Mouse (Mus musculus) heart, adult 2 months (tissue): Measurements from ENCODE around the gene Car8. TPM values are rescaled to one million over a fixed set of nuclear protein-coding genes. Genes with fewer than 3 reads are reported as not detected.

ENCODE experiments used
- DNase-seq, 2 experiments: peaks; one replicate each; pipeline ENCODE4 v3.0.0; 2021
- H3K27ac ChIP-seq: fragments of 200-600 bp; 2 replicates; pipeline ENCODE4 v1.8.1; 2022
- H3K27me3 ChIP-seq: fragments of 200-500 bp; 2 replicates; pipeline ENCODE4 v1.6.1; 2012; ENCODE audit warnings: mild to moderate bottlenecking, low read length, inconsistent platforms, mixed read lengths; ENCODE audit not compliant: control insufficient read depth, insufficient read depth
- H3K36me3 ChIP-seq: fragments of 200-500 bp; 2 replicates; pipeline ENCODE4 v1.6.1; 2012; ENCODE audit warnings: low read length, inconsistent platforms; ENCODE audit not compliant: control insufficient read depth, insufficient read depth
- H3K4me1 ChIP-seq: fragments of 200-500 bp; 2 replicates; pipeline ENCODE4 v1.6.1; 2011; ENCODE audit warnings: low read length; ENCODE audit not compliant: control insufficient read depth, insufficient read depth
- H3K4me3 ChIP-seq: fragments of 200-600 bp; 2 replicates; pipeline ENCODE4 v1.8.1; 2022
- H3K79me2 ChIP-seq: fragments of 200-500 bp; replicated peaks from 2 replicates; pipeline ENCODE4 v1.6.1; 2012; ENCODE audit warnings: mild to moderate bottlenecking, inconsistent platforms, low read length, moderate library complexity, mixed read lengths; ENCODE audit not compliant: control insufficient read depth, insufficient read depth
- H3K9ac ChIP-seq: fragments of 200-500 bp; 2 replicates; pipeline ENCODE4 v1.6.1; 2012; ENCODE audit warnings: low read depth, mild to moderate bottlenecking, control low read depth, inconsistent platforms, low read length, mixed read lengths
- CTCF ChIP-seq: fragments of 200-600 bp; IDR thresholded peaks from 2 replicates; pipeline ENCODE4 v1.8.1; 2022; ENCODE audit warnings: antibody characterized with exemption, mild to moderate bottlenecking, moderate library complexity
- EP300 ChIP-seq: fragments of 200-500 bp; IDR thresholded peaks from 2 replicates; pipeline ENCODE4 v1.6.1; 2011; ENCODE audit warnings: low read depth, low read length, control low read depth; ENCODE audit not compliant: insufficient read depth
- POLR2A ChIP-seq: fragments of 200-500 bp; IDR thresholded peaks from 2 replicates; pipeline ENCODE4 v1.6.1; 2011; ENCODE audit warnings: mild to moderate bottlenecking, low read depth, low read length, control low read depth; ENCODE audit not compliant: insufficient read depth
- WGBS: fragments of 180-500 bp; shearing (Covaris S2); methylation state at CpG from one replicate; pipeline ENCODE4 v1.1.7; 2018; 5-methylcytosine and 5-hydroxymethylcytosine counted together
- intact Hi-C: fragments of 180-260 bp; cut with DNase I; formaldehyde crosslinking; loops from one replicate; pipeline ENCODE4 v1.15.1; 2025
- polyA plus RNA-seq: library from polyadenylated mRNA; depleted of rRNA; stranded (reverse); fragments of >200 nt; gene quantifications from 2 replicates; pipeline ENCODE4 v1.2.3, GENCODE M21; 2012
- total RNA-seq, 2 experiments: library from RNA; stranded (reverse); gene quantifications; 2 replicates each; pipeline ENCODE4 v1.2.3; 2021

The Car8 gene
- total and polyA plus RNA-seq, 3 experiments: 3.3 to 12.1 (median 9.4) TPM

DNA sequence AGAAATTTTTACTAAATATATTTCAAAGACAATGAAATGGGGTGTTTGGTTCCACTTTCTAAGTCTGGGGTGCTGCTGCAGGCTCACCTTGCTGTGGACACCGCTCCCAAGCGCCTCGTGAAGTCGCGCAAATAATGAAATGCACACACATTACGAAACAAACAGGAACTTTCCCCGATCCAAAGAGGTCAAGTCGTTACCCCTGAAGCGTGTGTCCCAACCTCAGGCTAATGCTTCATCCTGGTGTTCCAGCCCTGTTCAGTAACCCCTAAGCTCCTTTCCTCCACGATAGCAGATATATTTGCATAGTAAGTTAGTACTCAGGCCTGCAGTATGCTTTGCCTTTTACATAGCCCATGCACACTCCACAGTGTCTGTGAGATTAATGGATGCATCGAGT, 858 bp upstream of the Car8 start:
- intact Hi-C loops: loop anchor here (5.0 kb wide), 2 partner anchors 37 to 52 kb away; no protein-coding TSS in a partner anchor
- Histone ChIP-seq H3K79me2 (no peaks in the 10 kb centered on the region), H3K27me3 (no peaks in the 10 kb centered on the region), H3K4me3 (no peak overlapping the region), H3K9ac (no peak overlapping the region), H3K4me1 (no peaks in the 10 kb centered on the region), H3K27ac (no peak overlapping the region), H3K36me3 (no peaks in the 10 kb centered on the region)
- TF ChIP-seq EP300 (no peak), POLR2A (no peak), CTCF (no peak)
- DNase-seq: no peak
- 88% methylated on average over 11 of the region's 11 CpGs for WGBS

DNA sequence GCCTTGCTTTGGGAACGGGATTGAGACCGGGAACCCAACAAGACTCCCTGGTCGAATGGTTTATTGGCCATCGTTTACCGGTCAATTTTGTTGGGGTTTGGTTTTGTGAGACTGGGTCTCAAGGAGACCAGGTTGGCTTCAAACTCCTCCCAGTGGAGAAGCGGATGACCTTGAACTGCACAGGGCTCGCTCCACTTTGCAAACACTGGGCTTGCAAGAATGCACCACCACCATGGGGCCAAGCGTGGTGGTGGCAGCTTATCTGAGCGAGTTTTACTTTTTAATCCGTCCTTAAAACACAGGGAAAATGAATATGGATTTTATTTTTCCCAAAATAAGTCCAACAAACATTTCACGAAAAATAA, 447 bp upstream of the Car8 start:
- TF ChIP-seq POLR2A (no peak), EP300 (no peak), CTCF (no peak)
- peak overlapping the region; percentile 76 for H3K27ac ChIP-seq
- intact Hi-C loops: loop anchor here (5.0 kb wide), 2 partner anchors 37 to 52 kb away; no protein-coding TSS in a partner anchor
- no peaks in the 10 kb centered on the region for H3K36me3 ChIP-seq
- H3K27me3 ChIP-seq: no peaks in the 10 kb centered on the region
- H3K9ac ChIP-seq: 0 out of 2 replicates have a peak overlapping the region, but pooled peaks have one; percentile 82
- DNase-seq: no peak
- H3K4me3 ChIP-seq: peak overlapping the region; percentile 66
- no peaks in the 10 kb centered on the region for H3K79me2 ChIP-seq
- 35% methylated on average over 11 of the region's 11 CpGs for WGBS
- no peaks in the 10 kb centered on the region; the same call in 1 of the 2 replicates for H3K4me1 ChIP-seq

- Histone ChIP-seq H3K27ac (peak overlapping the region; percentile 57), H3K4me1 (peaks cover 12% of the 10 kb centered on the region), H3K9ac (no peak overlapping the region), H3K79me2 (no peaks in the 10 kb centered on the region), H3K27me3 (no peaks in the 10 kb centered on the region), H3K36me3 (peaks cover 21% of the 10 kb centered on the region), H3K4me3 (no peak overlapping the region)
- intact Hi-C loops: no loop called here
- DNase-seq: peak in 1 of 2 experiments; percentile 45
- TF ChIP-seq EP300 (peak; percentile 78; the same call in 1 of the 2 replicates), POLR2A (peak; percentile 49), CTCF (no peak)
- 24% methylated on average over 12 of the region's 12 CpGs for WGBS
Observed at GRCm38 (mm10) chr4:8232393-8233111, 6.3 kb downstream of the Car8 start.

DNA sequence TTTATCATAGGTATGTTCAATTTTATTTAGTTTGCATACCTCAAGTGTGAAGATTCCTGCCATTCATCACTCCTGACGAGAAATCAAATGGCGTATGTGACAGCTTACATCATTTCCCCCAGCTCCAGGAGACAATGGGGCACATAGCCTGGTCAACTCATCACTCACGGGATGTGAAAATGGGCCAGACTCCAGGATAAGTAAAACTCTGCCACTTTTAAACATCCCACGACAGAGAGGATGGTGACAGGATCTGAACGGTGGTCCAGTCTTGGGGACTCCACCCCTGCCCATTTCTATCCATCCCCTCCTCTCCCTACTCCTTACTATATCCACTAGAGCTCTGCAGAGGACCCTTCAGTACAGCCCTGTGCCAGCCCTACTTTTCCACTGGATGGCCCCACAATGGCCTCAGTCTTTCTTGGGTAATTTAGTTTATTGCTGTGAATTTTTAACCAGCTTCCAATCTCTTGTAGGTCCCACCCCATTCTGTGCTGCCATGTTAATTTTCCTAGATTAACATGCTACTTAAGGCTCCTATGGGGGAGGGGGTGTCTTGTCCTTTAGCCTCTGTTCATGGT, 7.5 kb downstream of the Car8 start:
- intact Hi-C loops: no loop called here
- TF ChIP-seq EP300 (no peak), POLR2A (no peak), CTCF (no peak)
- H3K27me3 ChIP-seq: no peaks in the 10 kb centered on the region
- H3K27ac ChIP-seq: peak overlapping the region; percentile 57
- peaks cover 25% of the 10 kb centered on the region for H3K36me3 ChIP-seq
- peaks cover 12% of the 10 kb centered on the region for H3K4me1 ChIP-seq
- WGBS: 45% methylated on average over 5 of the region's 5 CpGs
- no peak for DNase-seq
- H3K79me2 ChIP-seq: no peaks in the 10 kb centered on the region
- no peak overlapping the region for H3K9ac ChIP-seq
- no peak overlapping the region for H3K4me3 ChIP-seq

DNA sequence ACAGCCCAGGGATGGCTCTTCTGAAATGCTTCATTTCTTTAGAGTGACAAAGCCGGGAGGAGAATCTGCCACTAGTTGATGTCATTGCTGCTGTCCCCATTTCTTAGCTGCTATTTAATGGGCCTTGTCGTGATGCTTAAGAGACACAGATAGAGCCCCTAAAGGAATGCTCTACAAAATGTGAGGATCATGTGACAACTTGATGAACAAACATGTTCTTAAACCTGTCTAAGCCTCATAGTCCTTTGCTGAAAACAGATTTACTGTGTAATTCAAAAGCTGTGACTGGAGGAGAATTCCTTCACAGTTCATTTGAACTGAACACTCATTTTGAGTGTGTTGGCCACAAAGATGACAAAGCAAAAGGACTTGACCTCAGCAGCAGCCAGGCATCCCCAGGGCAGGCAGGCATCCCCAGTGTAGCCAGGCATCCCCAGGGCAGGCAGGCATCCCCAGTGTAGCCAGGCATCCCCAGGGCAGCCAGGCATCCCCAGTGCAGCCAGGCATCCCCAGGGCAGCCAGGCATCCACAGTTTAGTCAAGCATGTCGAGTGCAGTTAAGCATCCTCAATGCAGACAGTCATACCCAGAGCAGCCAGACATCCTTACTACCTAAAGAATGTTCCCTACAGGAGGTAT, 9.1 kb downstream of the Car8 start:
- intact Hi-C loops: no loop called here
- no peak for TF ChIP-seq POLR2A
- no peak for TF ChIP-seq CTCF
- TF ChIP-seq EP300: no peak
- 71% methylated on average over 3 of the region's 3 CpGs for WGBS

GRCm38 (mm10) chr4:8218941-8219340, 19.9 kb downstream of the Car8 start:
- no peak overlapping the region for H3K9ac ChIP-seq
- H3K4me1 ChIP-seq: 0 out of 2 replicates have a peak, but pooled peaks cover 2% of the 10 kb centered on the region
- TF ChIP-seq EP300 (no peak), POLR2A (no peak), CTCF (no peak)
- 89% methylated on average over 8 of the region's 8 CpGs for WGBS
- intact Hi-C loops: no loop called here
- H3K36me3 ChIP-seq: no peaks in the 10 kb centered on the region; the same call in 1 of the 2 replicates
- H3K4me3 ChIP-seq: no peak overlapping the region
- no peaks in the 10 kb centered on the region for H3K27me3 ChIP-seq
- no peaks in the 10 kb centered on the region for H3K79me2 ChIP-seq
- no peak overlapping the region for H3K27ac ChIP-seq
- no peak for DNase-seq

More for the DNA sequence above, 9.1 kb downstream of the Car8 start:
- H3K9ac ChIP-seq: no peak overlapping the region
- no peaks in the 10 kb centered on the region for H3K27me3 ChIP-seq
- no peak overlapping the region for H3K4me3 ChIP-seq
- peaks cover 12% of the 10 kb centered on the region for H3K4me1 ChIP-seq
- DNase-seq: no peak
- H3K27ac ChIP-seq: no peak overlapping the region
- peaks cover 27% of the 10 kb centered on the region for H3K36me3 ChIP-seq
- H3K79me2 ChIP-seq: no peaks in the 10 kb centered on the region
